Mouse (Mus musculus) neural tube, postnatal 0 days (tissue): ENCODE measurements around the gene Aldh3b1. TPM values are rescaled to one million over a fixed set of nuclear protein-coding genes. Genes with fewer than 3 reads are reported as not detected.

Experiments used
- polyA plus RNA-seq: library from polyadenylated mRNA; unstranded; fragments of >200 nt; fragmentation: Nextera tagmentation; extraction: Ambion mirVana; gene quantifications from 2 replicates; pipeline ENCODE4 v1.2.1, GENCODE M21; 2015

The Aldh3b1 gene
- polyA plus RNA-seq: 5.1 and 5.3 TPM in 2 replicates

GRCm38 (mm10) chr19:3929211-3929941 lies at the start of gene Aldh3b1:
Aldh3b1 (minus strand) TSS chr19:3929808.

GRCm38 (mm10) chr19:3972229-3972628 lies 42.6 kb upstream of the Aldh3b1 start, which contains the start of gene Aldh3b2:
Aldh3b2 (plus strand) TSS chr19:3972328.

DNA sequence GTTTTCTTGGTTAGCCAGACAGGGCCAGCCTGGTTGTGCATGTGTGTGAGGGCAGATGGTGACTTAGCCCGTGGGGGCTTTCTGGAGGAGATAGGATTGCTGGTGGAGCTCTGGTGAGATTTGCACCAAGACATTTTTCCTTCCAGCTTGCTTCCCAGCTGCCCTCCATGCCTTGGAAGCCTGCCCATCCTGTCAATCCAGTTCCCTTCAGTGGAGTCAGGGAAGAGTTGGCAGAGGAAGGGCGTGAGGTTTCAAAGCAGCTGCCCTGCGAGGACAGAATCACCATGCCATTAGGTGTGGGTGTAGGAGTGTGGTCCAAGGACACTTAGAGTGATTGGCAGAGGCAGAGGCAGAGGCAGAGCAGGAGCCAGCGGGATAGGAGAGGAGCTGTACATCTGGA lies 28.9 kb upstream of the Aldh3b1 start, which contains the start of gene Aldh3b3:
Gene Aldh3b3 (plus strand): TSS at position 176 of the 400 bp plus-strand sequence.

DNA sequence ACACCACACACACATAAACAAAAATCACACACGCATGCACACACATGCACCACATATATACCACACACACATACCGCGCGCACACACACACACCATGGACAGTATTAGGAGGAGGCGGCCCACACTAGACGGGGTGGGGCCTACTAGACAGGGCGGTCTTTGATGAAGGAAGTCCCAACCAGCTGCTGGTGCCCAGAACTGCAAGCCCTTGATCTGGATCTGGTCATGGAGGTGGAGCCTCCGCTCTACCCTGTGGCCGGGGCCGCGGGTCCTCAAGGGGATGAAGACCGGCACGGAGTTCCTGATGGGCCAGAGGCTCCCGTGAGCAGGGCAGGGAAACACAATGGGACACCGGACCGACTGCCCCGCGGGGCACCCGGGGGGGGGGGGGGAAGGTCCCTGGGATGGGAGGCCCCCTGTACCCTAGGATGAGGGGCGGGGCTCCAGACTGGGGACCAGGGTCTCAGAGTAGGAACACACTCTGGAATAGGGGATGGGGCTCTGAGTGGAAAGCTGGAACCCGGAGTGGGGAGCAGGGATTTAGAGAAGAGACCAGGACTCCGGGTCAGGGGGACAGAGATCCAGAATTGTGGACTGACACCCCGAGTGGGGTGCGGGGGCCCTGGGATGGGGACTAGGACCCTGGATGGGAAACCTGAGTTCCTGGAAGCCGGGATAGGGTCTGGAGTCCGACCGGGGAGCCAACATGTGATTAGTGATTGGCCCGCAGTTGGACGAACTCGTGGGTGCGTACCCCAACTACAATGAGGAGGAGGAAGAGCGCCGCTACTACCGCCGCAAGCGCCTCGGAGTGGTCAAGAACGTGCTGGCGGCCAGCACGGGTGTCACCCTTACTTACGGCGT lies 5.7 kb upstream of the Aldh3b1 start, which contains the start of gene Unc93b1:
Gene Unc93b1 (plus strand): TSS at position 155 of the 864 bp plus-strand sequence.

DNA sequence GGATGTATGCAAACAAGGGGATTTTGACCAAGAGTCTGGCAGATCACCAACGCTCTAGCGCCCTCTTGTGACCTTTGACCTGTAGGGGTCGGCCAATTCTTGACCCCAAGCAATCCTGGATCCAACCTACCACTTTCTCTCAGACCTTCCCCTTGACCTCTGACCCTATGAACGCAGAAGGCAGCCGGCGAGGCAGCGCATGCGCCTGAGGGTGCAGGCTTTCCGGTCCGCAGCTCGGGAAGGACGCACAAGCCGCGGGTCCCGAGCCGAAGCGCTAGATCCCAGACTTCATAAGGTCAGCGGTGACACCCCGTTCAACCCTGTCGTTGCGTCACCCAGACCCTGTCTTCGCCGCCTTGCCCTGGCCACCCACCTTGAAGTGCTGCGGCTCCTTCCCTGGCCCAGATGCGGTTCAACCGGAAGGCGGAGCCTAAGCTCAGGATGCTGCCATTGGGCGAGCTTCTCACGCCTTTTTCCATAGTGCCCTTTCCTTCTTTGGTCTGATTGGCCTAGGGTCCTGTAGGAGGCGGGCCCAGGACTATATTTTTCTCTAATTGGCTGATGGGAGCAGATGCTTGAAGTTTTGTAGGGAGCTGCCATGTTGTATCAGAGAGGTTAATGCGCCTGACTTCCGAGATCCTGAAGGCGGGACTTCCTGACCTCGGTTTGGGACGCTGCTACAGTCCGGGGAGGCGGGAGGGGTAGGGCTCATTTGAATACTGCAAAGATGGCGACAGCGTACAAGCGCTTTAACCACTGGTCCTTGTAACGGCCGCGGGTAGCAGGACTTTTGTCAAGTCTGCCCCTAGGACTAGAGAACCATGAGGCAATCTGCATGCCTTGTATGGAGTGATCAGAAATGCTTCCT lies 17.0 kb downstream of the Aldh3b1 start, which contains the start of gene Ndufs8:
Gene Ndufs8 (minus strand): TSS at position 438 of the 868 bp plus-strand sequence.

DNA sequence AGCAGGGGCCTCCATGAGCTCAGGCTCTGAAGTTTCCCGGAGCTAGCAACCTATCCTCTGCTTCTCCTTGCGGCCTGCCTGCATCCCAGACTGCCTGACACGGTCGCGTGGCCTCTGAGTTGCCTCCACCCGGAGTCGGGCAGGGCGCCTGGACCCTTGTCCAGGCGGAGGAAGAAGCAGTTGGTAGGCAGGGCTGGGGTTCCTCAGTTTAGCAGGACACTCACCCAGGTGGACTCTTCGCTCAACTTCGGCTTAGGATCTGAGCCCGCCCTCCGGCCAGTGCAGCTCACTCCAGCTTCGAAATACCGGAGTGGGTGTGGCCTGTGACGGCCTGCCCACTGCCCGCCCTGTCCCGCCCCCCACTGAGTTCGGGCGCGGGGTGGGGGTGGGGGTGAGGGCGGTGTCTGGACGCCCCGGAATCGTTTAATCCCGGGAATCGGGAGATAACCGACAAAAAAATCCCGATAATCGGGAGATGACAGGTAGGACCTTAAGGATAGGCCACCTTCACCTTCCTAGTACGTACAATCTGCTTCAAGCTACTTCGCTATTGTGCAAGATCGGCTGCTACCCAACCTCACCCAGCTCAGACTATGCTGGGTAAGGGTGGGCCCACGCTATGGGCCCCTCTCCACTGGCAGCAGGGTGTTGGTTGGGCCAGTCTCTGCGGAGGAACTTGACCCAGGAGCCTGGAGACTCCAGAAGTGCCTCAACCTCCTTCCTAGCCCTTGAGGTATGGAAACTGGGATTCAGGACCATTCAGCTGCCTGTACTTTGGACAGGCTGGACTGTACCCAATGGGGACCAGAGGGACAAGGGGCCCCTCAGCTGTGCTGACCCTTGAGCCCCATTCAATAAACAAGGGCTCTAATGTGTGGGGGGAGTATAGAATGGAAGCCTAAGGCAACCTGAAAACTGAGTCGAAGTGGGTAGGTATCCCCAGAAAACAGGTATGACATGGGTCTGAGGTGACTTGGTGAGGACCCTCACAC lies 22.5 kb downstream of the Aldh3b1 start, which contains the start of gene Tcirg1:
Gene Tcirg1 (minus strand): TSS at position 339 of the 992 bp plus-strand sequence.

Other genes with a start within 250 kb of the Aldh3b1 start
- 0.82 and 0.86 TPM in 2 replicates for gene Lrp5, start 243.2 kb downstream of the Aldh3b1 start, polyA plus RNA-seq
- 35.7 and 39.3 TPM in 2 replicates for gene 1810055G02Rik, start 221.5 kb downstream of the Aldh3b1 start, polyA plus RNA-seq
- 29.7 and 36.1 TPM in 2 replicates for gene Kmt5b, start 162.4 kb downstream of the Aldh3b1 start, polyA plus RNA-seq
- gene Chka, start 78.0 kb downstream of the Aldh3b1 start, polyA plus RNA-seq: 54.1 and 55.6 TPM in 2 replicates
- gene Tcirg1, start 22.7 kb downstream of the Aldh3b1 start, polyA plus RNA-seq: 19.2 and 21.3 TPM in 2 replicates
- gene Ndufs8, start 17.0 kb downstream of the Aldh3b1 start, polyA plus RNA-seq: 418 and 427 TPM in 2 replicates
- 18.9 and 23.6 TPM in 2 replicates for gene Unc93b1, start 5.4 kb upstream of the Aldh3b1 start, polyA plus RNA-seq
- not detected in 2 replicates for gene Aldh3b3, start 28.8 kb upstream of the Aldh3b1 start, polyA plus RNA-seq
- 0.45 TPM in 2 replicates for gene Aldh3b2, start 42.5 kb upstream of the Aldh3b1 start, polyA plus RNA-seq
- 4.4 and 5.1 TPM in 2 replicates for gene Acy3, start 56.8 kb upstream of the Aldh3b1 start, polyA plus RNA-seq
- 0.12 TPM in 1 of 2 replicates, not detected in the other for gene Tbx10, start 62.9 kb upstream of the Aldh3b1 start, polyA plus RNA-seq
- gene Nudt8, start 70.8 kb upstream of the Aldh3b1 start, polyA plus RNA-seq: 26.9 and 27.1 TPM in 2 replicates
- gene Gm49405, start 70.8 kb upstream of the Aldh3b1 start, polyA plus RNA-seq: 2.2 and 2.6 TPM in 2 replicates
- 3.2 TPM in 2 replicates for gene Doc2g, start 73.5 kb upstream of the Aldh3b1 start, polyA plus RNA-seq
- gene Ndufv1, start 83.0 kb upstream of the Aldh3b1 start, polyA plus RNA-seq: 281 and 291 TPM in 2 replicates
- gene Gstp1, start 108.2 kb upstream of the Aldh3b1 start, polyA plus RNA-seq: 590 and 603 TPM in 2 replicates
- 0.48 and 2.7 TPM in 2 replicates for gene Gstp2, start 116.2 kb upstream of the Aldh3b1 start, polyA plus RNA-seq
- not detected in 2 replicates for gene Gstp3, start 129.8 kb upstream of the Aldh3b1 start, polyA plus RNA-seq
- not detected in 2 replicates for gene Cabp2, start 151.8 kb upstream of the Aldh3b1 start, polyA plus RNA-seq
- gene Cdk2ap2, start 167.4 kb upstream of the Aldh3b1 start, polyA plus RNA-seq: 74.2 and 77.2 TPM in 2 replicates
- 90.8 and 110 TPM in 2 replicates for gene Pitpnm1, start 170.2 kb upstream of the Aldh3b1 start, polyA plus RNA-seq
- gene Aip, start 196.1 kb upstream of the Aldh3b1 start, polyA plus RNA-seq: 103 and 106 TPM in 2 replicates
- gene Gpr152, start 210.0 kb upstream of the Aldh3b1 start, polyA plus RNA-seq: not detected in 2 replicates
- gene Cabp4, start 214.2 kb upstream of the Aldh3b1 start, polyA plus RNA-seq: 0.26 and 0.76 TPM in 2 replicates
- gene Coro1b, start 218.8 kb upstream of the Aldh3b1 start, polyA plus RNA-seq: 94.3 and 112 TPM in 2 replicates
- gene Ptprcap, start 223.8 kb upstream of the Aldh3b1 start, polyA plus RNA-seq: 0.70 TPM in 1 of 2 replicates, not detected in the other
- gene Rps6kb2, start 233.5 kb upstream of the Aldh3b1 start, polyA plus RNA-seq: 41.9 and 53.4 TPM in 2 replicates
- 6.2 and 6.6 TPM in 2 replicates for gene Carns1, start 245.7 kb upstream of the Aldh3b1 start, polyA plus RNA-seq